Mouse (Mus musculus): ENCODE results near the gene Bcorl1. TPM values are rescaled to one million over a fixed set of nuclear protein-coding genes. Genes with fewer than 3 reads are reported as not detected.

Gene Bcorl1
- polyA plus RNA-seq, 1 experiment from 2014 or later, result 3.6 TPM

Other genes starting within 250 kb of the Bcorl1 start
- 0.02 and 0.03 TPM in 2 replicates for gene Xpnpep2, start 232.6 kb upstream of the Bcorl1 start, polyA plus RNA-seq (2015; fragmentation: Nextera tagmentation; extraction: Ambion mirVana)
- gene Sash3, start 194.9 kb upstream of the Bcorl1 start, polyA plus RNA-seq (2015; fragmentation: Nextera tagmentation; extraction: Ambion mirVana), result 8.8 and 9.9 TPM in 2 replicates
- 2.7 and 3.1 TPM in 2 replicates for gene Zdhhc9, start 132.5 kb upstream of the Bcorl1 start, polyA plus RNA-seq (2015; fragmentation: Nextera tagmentation; extraction: Ambion mirVana)
- 6.8 and 8.1 TPM in 2 replicates for gene Utp14a, start 84.5 kb upstream of the Bcorl1 start, polyA plus RNA-seq (2015; fragmentation: Nextera tagmentation; extraction: Ambion mirVana)
- gene Elf4, start 121.8 kb downstream of the Bcorl1 start, polyA plus RNA-seq (2015; fragmentation: Nextera tagmentation; extraction: Ambion mirVana), result 2.3 and 2.4 TPM in 2 replicates
- gene Aifm1, start 172.2 kb downstream of the Bcorl1 start, polyA plus RNA-seq (2015; fragmentation: Nextera tagmentation; extraction: Ambion mirVana), result 55.5 and 59.5 TPM in 2 replicates
- 0.39 and 0.48 TPM in 2 replicates for gene Rab33a, start 177.9 kb downstream of the Bcorl1 start, polyA plus RNA-seq (2015; fragmentation: Nextera tagmentation; extraction: Ambion mirVana)

Data from liver, embryonic 15.5 days (tissue).